Mouse (Mus musculus): ENCODE data around the gene Tprg.

Tprg gene

GRCm38 (mm10) chr16:25422997-25423396, 136.4 kb downstream of the Tprg start:
- DNase-seq (ENCODE audit: low read depth in 1 of 2, low spot score in 2 of 2) = no peak

GRCm38 (mm10) chr16:25424001-25424400, 137.4 kb downstream of the Tprg start:
- DNase-seq (ENCODE audit: low read depth in 1 of 2, low spot score in 2 of 2) = no peak

- no peak for DNase-seq (ENCODE audit: low read depth in 1 of 2, low spot score in 2 of 2)
These were observed 138.3 kb downstream of the Tprg start for GRCm38 (mm10) chr16:25424915-25425314.

GRCm38 (mm10) chr16:25425376-25425775, 138.8 kb downstream of the Tprg start:
- DNase-seq (ENCODE audit: low read depth in 1 of 2, low spot score in 2 of 2) = no peak

- DNase-seq (ENCODE audit: low read depth in 1 of 2, low spot score in 2 of 2) = peak in 1 of 2 experiments; percentile 2
These were observed 139.6 kb downstream of the Tprg start for GRCm38 (mm10) chr16:25426261-25426660.

- DNase-seq (ENCODE audit: low read depth in 1 of 2, low spot score in 2 of 2) = no peak
These were observed 153.4 kb downstream of the Tprg start for GRCm38 (mm10) chr16:25440039-25440438.

GRCm38 (mm10) chr16:25445580-25445979, 159.0 kb downstream of the Tprg start:
- no peak for DNase-seq (ENCODE audit: low read depth in 1 of 2, low spot score in 2 of 2)

GRCm38 (mm10) chr16:25451511-25451910, 164.9 kb downstream of the Tprg start:
- no peak for DNase-seq (ENCODE audit: low read depth in 1 of 2, low spot score in 2 of 2)

- DNase-seq (ENCODE audit: low read depth in 1 of 2, low spot score in 2 of 2) = no peak
These were observed 178.1 kb downstream of the Tprg start for GRCm38 (mm10) chr16:25464732-25465131.

- DNase-seq (ENCODE audit: low read depth in 1 of 2, low spot score in 2 of 2) = no peak
These were observed 179.0 kb downstream of the Tprg start for GRCm38 (mm10) chr16:25465435-25466139.

GRCm38 (mm10) chr16:25468040-25468439, 181.4 kb downstream of the Tprg start:
- DNase-seq (ENCODE audit: low read depth in 1 of 2, low spot score in 2 of 2) = no peak

- no peak for DNase-seq (ENCODE audit: low read depth in 1 of 2, low spot score in 2 of 2)
These were observed 182.0 kb downstream of the Tprg start for GRCm38 (mm10) chr16:25468662-25469061.
